Mouse (Mus musculus): ENCODE results near the gene Kcnb1. TPM values are rescaled to one million over a fixed set of nuclear protein-coding genes. Genes with fewer than 3 reads are reported as not detected.

Kcnb1 gene
- polyA plus RNA-seq, 1 experiment from 2014 or later = 0.37 TPM

DNA sequence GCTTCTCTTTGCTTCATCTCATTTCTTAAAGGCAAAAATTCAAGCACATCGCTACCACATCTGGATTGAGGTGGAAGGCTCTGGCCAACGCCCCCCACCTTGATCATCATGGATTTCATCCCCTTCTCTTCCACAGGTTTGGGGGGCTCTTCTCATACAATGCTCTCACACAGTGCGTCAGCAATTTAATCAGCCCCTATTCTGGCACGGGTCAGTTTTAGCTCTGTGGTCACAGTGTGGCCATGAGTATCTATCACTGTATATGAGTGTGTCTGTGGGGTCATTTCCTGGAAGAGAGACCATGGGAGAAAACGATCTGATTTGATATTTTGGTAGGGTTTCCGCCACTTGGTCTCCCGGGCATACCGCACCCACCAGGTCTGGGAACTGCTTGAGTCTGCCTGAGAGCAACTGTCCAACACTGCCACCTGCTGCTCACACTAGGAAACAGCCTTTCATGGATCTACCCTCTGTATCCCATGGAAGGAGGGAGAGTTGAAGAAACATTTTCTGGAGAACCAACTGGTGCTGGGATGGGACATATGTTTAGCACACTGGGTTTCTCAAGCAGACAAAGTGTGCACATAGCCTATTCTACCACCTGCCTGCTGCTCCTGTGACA, 29.3 kb upstream of the Kcnb1 start:
- 45% methylated on average over 8 of the region's 8 CpGs for WGBS
- H3K27me3 ChIP-seq (ENCODE audit: insufficient read depth, low read length) = no peaks in the 10 kb centered on the region
- no peaks in the 10 kb centered on the region; the same call in 1 of the 2 replicates for H3K36me3 ChIP-seq (ENCODE audit: insufficient read depth)
- no peak overlapping the region for H3K27ac ChIP-seq (ENCODE audit: low read depth)
- DNase-seq (peak; percentile 94), ATAC-seq (ENCODE audit: insufficient read depth) (peak; percentile 82)
- no peaks in the 10 kb centered on the region for H3K4me1 ChIP-seq (ENCODE audit: insufficient read depth)
- no peak overlapping the region for H3K4me2 ChIP-seq
- peak; percentile 98 for TF ChIP-seq CTCF (IDR thresholded peaks at IDR 0.05; ENCODE audit: low read depth)
- H3K9me3 ChIP-seq (ENCODE audit: low read depth, low read length) = no peaks in the 10 kb centered on the region
- no peak overlapping the region for H3K9ac ChIP-seq
- no peak overlapping the region for H3K4me3 ChIP-seq (ENCODE audit: low read depth, low read length)

DNA sequence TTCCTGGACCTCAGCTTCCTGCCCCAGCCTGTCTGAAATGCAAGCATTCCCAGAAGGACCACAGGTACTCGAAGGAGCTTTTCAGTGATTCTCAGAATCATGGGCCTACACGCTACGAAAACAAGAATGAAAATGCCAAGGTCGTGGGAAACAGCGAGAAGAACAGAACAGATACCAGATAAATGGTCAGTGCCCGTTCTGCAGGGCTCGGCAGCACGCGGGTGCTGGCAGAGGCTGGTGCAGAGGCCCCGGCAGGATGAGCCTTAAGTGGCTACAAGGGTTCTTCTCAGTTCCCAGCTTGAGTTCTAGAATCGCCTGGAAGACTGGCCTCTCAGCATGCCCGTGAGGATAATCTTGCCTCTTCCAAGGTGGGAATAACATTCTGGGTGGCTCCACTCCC, 23.7 kb upstream of the Kcnb1 start:
- Histone ChIP-seq H3K27ac (ENCODE audit: low read depth) (no peak overlapping the region), H3K4me2 (no peak overlapping the region), H3K9me3 (ENCODE audit: low read depth, low read length) (no peaks in the 10 kb centered on the region), H3K4me3 (ENCODE audit: low read depth, low read length) (no peak overlapping the region), H3K27me3 (ENCODE audit: insufficient read depth, low read length) (no peaks in the 10 kb centered on the region), H3K9ac (no peak overlapping the region), H3K4me1 (ENCODE audit: insufficient read depth) (no peaks in the 10 kb centered on the region), H3K36me3 (ENCODE audit: insufficient read depth) (0 out of 2 replicates have a peak, but pooled peaks cover 5% of the 10 kb centered on the region)
- DNase-seq (no peak), ATAC-seq (ENCODE audit: insufficient read depth) (no peak)
- no peak for TF ChIP-seq CTCF (IDR thresholded peaks at IDR 0.05; ENCODE audit: low read depth)
- WGBS = 95% methylated on average over 12 of the region's 12 CpGs

DNA sequence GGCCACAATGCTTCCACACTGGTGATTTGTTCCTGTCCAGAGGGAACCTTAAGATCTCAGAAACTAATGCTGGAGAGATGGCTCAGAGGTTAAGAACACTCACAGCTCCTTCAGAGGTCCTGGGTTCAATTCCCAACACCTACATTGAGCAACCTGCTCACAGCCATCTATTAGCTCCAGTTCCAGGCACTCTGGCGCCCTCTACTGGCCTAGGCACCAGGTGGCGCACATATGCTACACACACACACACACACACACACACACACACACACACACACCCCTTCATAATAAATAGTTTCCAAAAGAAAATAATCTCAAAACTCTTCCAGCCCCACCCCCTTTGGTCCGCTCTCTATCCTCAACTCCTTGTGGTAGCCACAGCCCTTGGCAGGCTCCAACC, 23.1 kb upstream of the Kcnb1 start:
- Histone ChIP-seq H3K4me1 (ENCODE audit: insufficient read depth) (no peaks in the 10 kb centered on the region), H3K36me3 (ENCODE audit: insufficient read depth) (0 out of 2 replicates have a peak, but pooled peaks cover 5% of the 10 kb centered on the region), H3K9me3 (ENCODE audit: low read depth, low read length) (no peaks in the 10 kb centered on the region), H3K9ac (no peak overlapping the region), H3K4me2 (no peak overlapping the region), H3K4me3 (ENCODE audit: low read depth, low read length) (no peak overlapping the region), H3K27ac (ENCODE audit: low read depth) (no peak overlapping the region), H3K27me3 (ENCODE audit: insufficient read depth, low read length) (no peaks in the 10 kb centered on the region)
- ATAC-seq (ENCODE audit: insufficient read depth) = no peak
- peak; percentile 23 for DNase-seq
- TF ChIP-seq CTCF (IDR thresholded peaks at IDR 0.05; ENCODE audit: low read depth) = peak; percentile 39; the same call in 1 of the 2 replicates
- WGBS = 88% methylated on average over 3 of the region's 3 CpGs

DNA sequence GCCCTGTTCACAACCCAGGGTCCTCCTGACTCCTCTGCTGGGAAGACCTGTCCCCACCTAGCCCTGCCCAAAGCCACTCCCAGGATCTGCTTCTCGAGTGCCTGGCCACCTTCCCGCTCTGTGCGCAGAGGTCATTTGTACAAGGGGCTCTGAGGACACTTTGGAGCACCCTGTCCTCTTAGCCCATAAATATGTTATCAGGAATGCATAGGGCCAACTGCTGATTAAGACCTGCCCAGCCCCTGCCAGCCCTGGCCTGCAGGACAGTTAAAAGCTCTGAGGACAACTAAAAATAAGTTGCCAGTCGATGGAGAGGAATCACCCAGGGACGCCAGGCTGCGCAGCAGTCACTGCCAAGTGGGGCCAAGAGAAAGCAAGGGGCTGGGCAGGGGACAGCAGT, 22.6 kb upstream of the Kcnb1 start:
- WGBS = 91% methylated on average over 6 of the region's 6 CpGs
- Histone ChIP-seq H3K4me1 (ENCODE audit: insufficient read depth) (no peaks in the 10 kb centered on the region), H3K4me2 (no peak overlapping the region), H3K27me3 (ENCODE audit: insufficient read depth, low read length) (no peaks in the 10 kb centered on the region), H3K27ac (ENCODE audit: low read depth) (no peak overlapping the region), H3K9me3 (ENCODE audit: low read depth, low read length) (no peaks in the 10 kb centered on the region), H3K9ac (no peak overlapping the region), H3K4me3 (ENCODE audit: low read depth, low read length) (no peak overlapping the region), H3K36me3 (ENCODE audit: insufficient read depth) (0 out of 2 replicates have a peak, but pooled peaks cover 5% of the 10 kb centered on the region)
- DNase-seq (no peak), ATAC-seq (ENCODE audit: insufficient read depth) (no peak)
- no peak for TF ChIP-seq CTCF (IDR thresholded peaks at IDR 0.05; ENCODE audit: low read depth)

- no peak overlapping the region for H3K4me3 ChIP-seq (ENCODE audit: low read depth, low read length)
- WGBS = 87% methylated on average over 3 of the region's 3 CpGs
- no peak for TF ChIP-seq CTCF (IDR thresholded peaks at IDR 0.05; ENCODE audit: low read depth)
- DNase-seq (no peak), ATAC-seq (ENCODE audit: insufficient read depth) (no peak)
- H3K27me3 ChIP-seq (ENCODE audit: insufficient read depth, low read length) = no peaks in the 10 kb centered on the region
- H3K4me1 ChIP-seq (ENCODE audit: insufficient read depth) = no peaks in the 10 kb centered on the region
- no peaks in the 10 kb centered on the region for H3K9me3 ChIP-seq (ENCODE audit: low read depth, low read length)
- 0 out of 2 replicates have a peak, but pooled peaks cover 5% of the 10 kb centered on the region for H3K36me3 ChIP-seq (ENCODE audit: insufficient read depth)
- no peak overlapping the region for H3K4me2 ChIP-seq
- H3K27ac ChIP-seq (ENCODE audit: low read depth) = no peak overlapping the region
- no peak overlapping the region for H3K9ac ChIP-seq
Measured at GRCm38 (mm10) chr2:167212089-167212488, 22.1 kb upstream of the Kcnb1 start.

- Histone ChIP-seq H3K27ac (ENCODE audit: low read depth) (no peak overlapping the region), H3K27me3 (ENCODE audit: insufficient read depth, low read length) (no peaks in the 10 kb centered on the region), H3K4me2 (no peak overlapping the region), H3K9ac (no peak overlapping the region), H3K4me1 (ENCODE audit: insufficient read depth) (no peaks in the 10 kb centered on the region), H3K9me3 (ENCODE audit: low read depth, low read length) (no peaks in the 10 kb centered on the region), H3K36me3 (ENCODE audit: insufficient read depth) (0 out of 2 replicates have a peak, but pooled peaks cover 5% of the 10 kb centered on the region), H3K4me3 (ENCODE audit: low read depth, low read length) (no peak overlapping the region)
- no peak for TF ChIP-seq CTCF (IDR thresholded peaks at IDR 0.05; ENCODE audit: low read depth)
- DNase-seq (no peak), ATAC-seq (ENCODE audit: insufficient read depth) (no peak)
- 48% methylated on average over 9 of the region's 9 CpGs for WGBS
Measured at GRCm38 (mm10) chr2:167209900-167210299, 19.9 kb upstream of the Kcnb1 start.

GRCm38 (mm10) chr2:167208984-167209383, 19.0 kb upstream of the Kcnb1 start:
- Histone ChIP-seq H3K36me3 (ENCODE audit: insufficient read depth) (0 out of 2 replicates have a peak, but pooled peaks cover 5% of the 10 kb centered on the region), H3K9me3 (ENCODE audit: low read depth, low read length) (no peaks in the 10 kb centered on the region), H3K27me3 (ENCODE audit: insufficient read depth, low read length) (no peaks in the 10 kb centered on the region), H3K9ac (no peak overlapping the region), H3K27ac (ENCODE audit: low read depth) (no peak overlapping the region), H3K4me2 (no peak overlapping the region), H3K4me3 (ENCODE audit: low read depth, low read length) (no peak overlapping the region), H3K4me1 (ENCODE audit: insufficient read depth) (no peaks in the 10 kb centered on the region)
- no peak for TF ChIP-seq CTCF (IDR thresholded peaks at IDR 0.05; ENCODE audit: low read depth)
- ATAC-seq (ENCODE audit: insufficient read depth) (no peak), DNase-seq (peak; percentile 27)
- WGBS = 48% methylated on average over 3 of the region's 3 CpGs

Measured in lung, embryonic 14.5 days (tissue).